Mouse (Mus musculus): ENCODE measurements at regions not wholly inside any gene's neighbourhood (a gene's known extent, or its start where the extent isn't known, plus 50 kb on each side); places are given as distances from the start of the nearest gene placed in this dataset.

GRCm38 (mm10) chr3:56837176-56837575 is 464.6 kb downstream of the Tm4sf1 start:
- no peak for TF ChIP-seq MAFK (IDR thresholded peaks at IDR 0.05; ENCODE audit: insufficient read depth, low read depth, low read length)
- TF ChIP-seq HCFC1 (IDR thresholded peaks at IDR 0.05; ENCODE audit: borderline replicate concordance, insufficient read depth, low read length), result no peak
- no peak for TF ChIP-seq ZC3H11A (IDR thresholded peaks at IDR 0.05; ENCODE audit: borderline replicate concordance, low read depth, low read length)
- TF ChIP-seq CHD2 (IDR thresholded peaks at IDR 0.05; ENCODE audit: low read depth, low read length), result no peak
- no peak for TF ChIP-seq ZNF384 (IDR thresholded peaks at IDR 0.05; ENCODE audit: low read depth, low read length)
- no peaks in the 10 kb centered on the region for H3K36me3 ChIP-seq (ENCODE audit: control insufficient read depth, insufficient read depth, low read length, poor library complexity, severe bottlenecking)
- H3K4me1 ChIP-seq (ENCODE audit: control insufficient read depth in 2 of 2, insufficient read depth in 2 of 2, low read length in 2 of 2, poor library complexity in 1 of 2), result no peaks in the 10 kb centered on the region
- in situ Hi-C loops (cut with MboI; ENCODE audit: low sequenced_read_pairs in 2 of 2, unreplicated experiment in 2 of 2), result no loop called here
- H3K27ac ChIP-seq (ENCODE audit: insufficient read depth, low read depth, low read length, poor library complexity, severe bottlenecking), result no peak overlapping the region
- no peak overlapping the region for H3K9ac ChIP-seq (ENCODE audit: insufficient read depth, low read depth, low read length, poor library complexity, severe bottlenecking)
- no peaks in the 10 kb centered on the region for H3K9me3 ChIP-seq (ENCODE audit: control insufficient read depth, insufficient read depth, low read depth, low read length)
- no peak overlapping the region for H3K4me3 ChIP-seq (ENCODE audit: insufficient read depth in 1 of 2, low read depth in 1 of 2, low read length in 2 of 2, poor library complexity in 1 of 2, severe bottlenecking in 1 of 2)
- no peak for DNase-seq (ENCODE audit: low read depth, low spot score)

GRCm38 (mm10) chr3:56830315-56831097 is 471.3 kb downstream of the Tm4sf1 start:
- no peaks in the 10 kb centered on the region for H3K9me3 ChIP-seq (ENCODE audit: control insufficient read depth, insufficient read depth, low read depth, low read length)
- H3K9ac ChIP-seq (ENCODE audit: insufficient read depth, low read depth, low read length, poor library complexity, severe bottlenecking), result no peak overlapping the region
- in situ Hi-C loops (cut with MboI; ENCODE audit: low sequenced_read_pairs in 2 of 2, unreplicated experiment in 2 of 2), result no loop called here
- no peak overlapping the region for H3K4me3 ChIP-seq (ENCODE audit: insufficient read depth in 1 of 2, low read depth in 1 of 2, low read length in 2 of 2, poor library complexity in 1 of 2, severe bottlenecking in 1 of 2)
- no peaks in the 10 kb centered on the region for H3K4me1 ChIP-seq (ENCODE audit: control insufficient read depth in 2 of 2, insufficient read depth in 2 of 2, low read length in 2 of 2, poor library complexity in 1 of 2)
- no peak overlapping the region for H3K27ac ChIP-seq (ENCODE audit: insufficient read depth, low read depth, low read length, poor library complexity, severe bottlenecking)
- no peaks in the 10 kb centered on the region for H3K36me3 ChIP-seq (ENCODE audit: control insufficient read depth, insufficient read depth, low read length, poor library complexity, severe bottlenecking)
- TF ChIP-seq ZC3H11A (IDR thresholded peaks at IDR 0.05; ENCODE audit: borderline replicate concordance, low read depth, low read length), result no peak
- no peak for TF ChIP-seq HCFC1 (IDR thresholded peaks at IDR 0.05; ENCODE audit: borderline replicate concordance, insufficient read depth, low read length)
- TF ChIP-seq CHD2 (IDR thresholded peaks at IDR 0.05; ENCODE audit: low read depth, low read length), result no peak
- no peak for TF ChIP-seq ZNF384 (IDR thresholded peaks at IDR 0.05; ENCODE audit: low read depth, low read length)
- no peak for TF ChIP-seq MAFK (IDR thresholded peaks at IDR 0.05; ENCODE audit: insufficient read depth, low read depth, low read length)
- DNase-seq (ENCODE audit: low read depth, low spot score), result no peak

GRCm38 (mm10) chr3:56824157-56824556 is 477.6 kb downstream of the Tm4sf1 start:
- in situ Hi-C loops (cut with MboI; ENCODE audit: low sequenced_read_pairs in 2 of 2, unreplicated experiment in 2 of 2), result no loop called here
- no peak for DNase-seq (ENCODE audit: low read depth, low spot score)
- Histone ChIP-seq H3K9me3 (ENCODE audit: control insufficient read depth, insufficient read depth, low read depth, low read length) (no peaks in the 10 kb centered on the region), H3K36me3 (ENCODE audit: control insufficient read depth, insufficient read depth, low read length, poor library complexity, severe bottlenecking) (no peaks in the 10 kb centered on the region), H3K27ac (ENCODE audit: insufficient read depth, low read depth, low read length, poor library complexity, severe bottlenecking) (no peak overlapping the region), H3K9ac (ENCODE audit: insufficient read depth, low read depth, low read length, poor library complexity, severe bottlenecking) (no peak overlapping the region), H3K4me1 (ENCODE audit: control insufficient read depth in 2 of 2, insufficient read depth in 2 of 2, low read length in 2 of 2, poor library complexity in 1 of 2) (no peaks in the 10 kb centered on the region), H3K4me3 (ENCODE audit: insufficient read depth in 1 of 2, low read depth in 1 of 2, low read length in 2 of 2, poor library complexity in 1 of 2, severe bottlenecking in 1 of 2) (no peak overlapping the region)
- TF ChIP-seq MAFK (IDR thresholded peaks at IDR 0.05; ENCODE audit: insufficient read depth, low read depth, low read length) (no peak), ZC3H11A (IDR thresholded peaks at IDR 0.05; ENCODE audit: borderline replicate concordance, low read depth, low read length) (no peak), CHD2 (IDR thresholded peaks at IDR 0.05; ENCODE audit: low read depth, low read length) (no peak), HCFC1 (IDR thresholded peaks at IDR 0.05; ENCODE audit: borderline replicate concordance, insufficient read depth, low read length) (no peak), ZNF384 (IDR thresholded peaks at IDR 0.05; ENCODE audit: low read depth, low read length) (no peak)

GRCm38 (mm10) chr3:56810548-56811071 is 491.2 kb downstream of the Tm4sf1 start:
- Histone ChIP-seq H3K36me3 (ENCODE audit: control insufficient read depth, insufficient read depth, low read length, poor library complexity, severe bottlenecking) (no peaks in the 10 kb centered on the region), H3K4me3 (ENCODE audit: insufficient read depth in 1 of 2, low read depth in 1 of 2, low read length in 2 of 2, poor library complexity in 1 of 2, severe bottlenecking in 1 of 2) (no peak overlapping the region), H3K27ac (ENCODE audit: insufficient read depth, low read depth, low read length, poor library complexity, severe bottlenecking) (no peak overlapping the region), H3K9me3 (ENCODE audit: control insufficient read depth, insufficient read depth, low read depth, low read length) (no peaks in the 10 kb centered on the region), H3K9ac (ENCODE audit: insufficient read depth, low read depth, low read length, poor library complexity, severe bottlenecking) (no peak overlapping the region), H3K4me1 (ENCODE audit: control insufficient read depth in 2 of 2, insufficient read depth in 2 of 2, low read length in 2 of 2, poor library complexity in 1 of 2) (no peaks in the 10 kb centered on the region)
- DNase-seq (ENCODE audit: low read depth, low spot score), result no peak
- in situ Hi-C loops (cut with MboI; ENCODE audit: low sequenced_read_pairs in 2 of 2, unreplicated experiment in 2 of 2), result no loop called here
- no peak for TF ChIP-seq ZNF384 (IDR thresholded peaks at IDR 0.05; ENCODE audit: low read depth, low read length)
- TF ChIP-seq ZC3H11A (IDR thresholded peaks at IDR 0.05; ENCODE audit: borderline replicate concordance, low read depth, low read length), result no peak
- TF ChIP-seq HCFC1 (IDR thresholded peaks at IDR 0.05; ENCODE audit: borderline replicate concordance, insufficient read depth, low read length), result no peak
- no peak for TF ChIP-seq MAFK (IDR thresholded peaks at IDR 0.05; ENCODE audit: insufficient read depth, low read depth, low read length)
- TF ChIP-seq CHD2 (IDR thresholded peaks at IDR 0.05; ENCODE audit: low read depth, low read length), result no peak

All from ES-E14 (cell line).